Mouse (Mus musculus): ENCODE measurements around the gene Ggcx.
"Not testable (repeated sequence)": the region's sequence is repeated elsewhere in the genome, so short reads cannot be mapped to it uniquely, and the experiment has no call there.

Gene Ggcx

GRCm38 (mm10) chr6:72478691-72479090, 64.6 kb downstream of the Ggcx start:
- in situ Hi-C loops (cut with MboI; ENCODE audit: low pct_unique_long_range_greater_than_20kb in 1 of 2, low sequenced_read_pairs in 2 of 2, unreplicated experiment in 1 of 2), result not testable (repeated sequence)

GRCm38 (mm10) chr6:72479645-72480421, 65.7 kb downstream of the Ggcx start:
- in situ Hi-C loops (cut with MboI; ENCODE audit: low pct_unique_long_range_greater_than_20kb in 1 of 2, low sequenced_read_pairs in 2 of 2, unreplicated experiment in 1 of 2), result no loop called here

- in situ Hi-C loops (cut with MboI; ENCODE audit: low pct_unique_long_range_greater_than_20kb in 1 of 2, low sequenced_read_pairs in 2 of 2, unreplicated experiment in 1 of 2), result no loop called here
Observed at GRCm38 (mm10) chr6:72480422-72480702, 66.3 kb downstream of the Ggcx start.
